Mouse (Mus musculus): ENCODE data around the gene Crat.

DNA sequence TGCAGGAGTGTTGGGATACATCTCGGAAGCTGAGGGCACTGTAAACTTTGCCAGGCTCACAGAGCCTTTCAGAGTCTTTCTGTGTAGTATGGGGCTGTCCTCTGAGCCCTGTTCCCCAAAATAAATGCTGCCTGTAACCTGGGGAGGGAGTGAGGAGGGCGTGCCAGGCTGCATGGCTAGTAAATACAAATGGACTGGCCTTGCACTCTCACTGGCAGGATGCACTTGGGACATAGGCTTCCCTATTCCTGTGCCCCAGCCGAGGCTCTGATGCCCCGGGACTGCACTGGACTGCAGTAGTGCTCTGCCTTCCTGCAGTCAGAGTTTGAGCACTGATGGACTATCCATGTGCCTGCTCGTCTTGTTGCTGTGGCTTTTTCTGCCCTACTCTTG lies 26.9 kb upstream of the Crat start:
- TF ChIP-seq EP300 (IDR thresholded peaks at IDR 0.05; ENCODE audit: low read depth) (no peak), CTCF (IDR thresholded peaks at IDR 0.05; ENCODE audit: low read depth) (no peak)
